Mouse (Mus musculus): ENCODE measurements around the gene Stum.

The Stum gene

DNA sequence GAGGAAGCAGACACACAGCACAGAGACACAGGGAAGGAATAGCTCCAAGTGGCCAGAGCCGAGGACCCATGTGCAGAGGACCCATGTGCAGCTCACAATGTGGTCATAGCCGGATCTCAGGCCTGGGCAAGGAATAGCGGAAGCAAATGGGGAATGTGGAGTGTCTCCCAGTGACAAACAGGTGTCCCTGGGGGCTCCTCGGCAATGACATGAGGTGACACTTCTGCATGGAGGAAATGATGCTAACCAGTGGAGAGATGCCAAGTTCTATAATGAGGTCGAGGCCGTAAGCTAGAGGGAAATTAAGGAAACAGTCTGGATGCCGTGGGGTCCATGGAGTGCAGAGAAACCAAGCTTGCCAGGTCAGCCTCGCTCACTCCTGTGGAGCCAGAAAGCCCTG, 54.4 kb downstream of the Stum start:
- no peak for DNase-seq (ENCODE audit: low read depth, low spot score)

GRCm38 (mm10) chr1:180428101-180428712, 55.1 kb downstream of the Stum start:
- DNase-seq (ENCODE audit: low read depth, low spot score) = no peak

- DNase-seq (ENCODE audit: low read depth, low spot score) = no peak
Observed at GRCm38 (mm10) chr1:180427685-180428084, 55.6 kb downstream of the Stum start.

DNA sequence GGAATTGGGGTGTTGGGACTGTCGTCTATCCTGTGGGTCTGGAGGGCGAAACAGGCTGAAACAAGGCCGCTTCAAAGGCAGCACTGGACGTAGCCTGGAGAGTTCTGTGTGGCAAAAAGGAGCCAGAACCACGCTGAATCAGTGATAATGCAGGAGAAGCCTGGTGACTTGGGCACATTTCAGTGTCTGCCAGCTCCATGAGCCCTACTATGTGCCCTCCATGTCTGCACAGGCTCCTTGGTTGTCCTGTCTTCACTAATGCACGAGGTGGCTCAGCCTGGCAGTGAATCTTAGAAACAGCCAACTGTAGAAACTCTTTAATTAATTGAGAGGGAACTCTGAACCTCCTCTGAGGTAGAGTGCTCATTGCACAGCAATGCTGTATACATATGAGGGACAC, 56.9 kb downstream of the Stum start:
- no peak for DNase-seq (ENCODE audit: low read depth, low spot score)

DNA sequence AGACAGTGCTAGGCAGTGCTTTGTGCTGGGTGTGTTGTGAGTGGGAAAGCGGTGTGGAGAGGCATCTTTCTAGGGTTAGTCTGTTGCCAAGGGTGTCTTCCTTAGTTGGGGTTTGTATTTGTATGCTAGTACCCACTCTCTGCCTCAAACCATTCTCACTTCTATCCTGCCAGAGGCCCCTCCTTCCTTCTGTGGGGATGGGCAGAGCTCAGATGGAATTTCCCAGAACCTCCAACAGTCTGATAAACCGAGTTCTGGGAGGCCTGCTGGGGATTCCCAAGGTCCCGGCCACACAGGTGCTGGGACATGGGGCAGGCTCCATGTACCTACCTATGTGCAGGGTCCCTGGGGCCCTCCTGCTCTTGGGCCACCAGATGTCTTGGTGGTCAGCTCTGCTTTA, 59.4 kb downstream of the Stum start:
- no peak for DNase-seq (ENCODE audit: low read depth, low spot score)

- DNase-seq (ENCODE audit: low read depth, low spot score) = no peak
Observed at GRCm38 (mm10) chr1:180423008-180423639, 60.2 kb downstream of the Stum start.

DNA sequence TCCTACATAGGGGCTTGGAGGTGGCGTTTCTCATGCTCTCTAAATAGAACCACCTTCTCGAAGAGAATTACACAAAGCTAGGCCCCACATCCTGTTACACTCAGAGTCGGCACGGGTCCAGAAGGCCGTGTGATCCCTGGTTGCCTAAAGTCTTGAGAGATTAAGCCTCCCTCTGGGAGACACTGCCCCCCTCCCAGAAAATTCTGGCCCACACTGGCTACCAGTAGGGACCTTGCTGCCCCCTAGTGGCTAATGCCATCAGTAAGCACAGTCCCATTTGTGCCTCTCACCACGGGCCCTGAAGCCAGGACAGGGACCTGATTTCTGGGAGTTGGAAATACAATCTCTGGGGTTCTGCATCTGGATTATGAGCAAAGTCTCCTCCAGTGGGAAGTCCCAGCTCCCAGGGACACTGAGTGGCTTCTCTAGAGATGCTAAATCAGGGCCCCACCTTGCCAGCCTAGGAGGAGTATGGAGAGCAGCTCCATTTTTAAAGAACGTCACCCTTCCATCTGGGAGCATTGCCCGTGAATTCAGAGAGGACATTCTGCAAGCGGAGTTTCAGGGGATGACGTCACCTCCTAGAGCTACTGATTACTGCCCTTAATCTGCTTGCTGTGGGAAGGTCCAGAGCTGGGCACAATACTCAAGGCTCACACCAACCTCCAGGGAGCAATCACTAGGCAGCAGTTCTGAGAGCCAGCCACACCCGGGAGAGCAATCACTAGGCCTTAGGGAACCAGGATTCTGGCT, 61.1 kb downstream of the Stum start:
- DNase-seq (ENCODE audit: low read depth, low spot score) = no peak

GRCm38 (mm10) chr1:180421165-180421909, 62.0 kb downstream of the Stum start:
- DNase-seq (ENCODE audit: low read depth, low spot score) = no peak

DNA sequence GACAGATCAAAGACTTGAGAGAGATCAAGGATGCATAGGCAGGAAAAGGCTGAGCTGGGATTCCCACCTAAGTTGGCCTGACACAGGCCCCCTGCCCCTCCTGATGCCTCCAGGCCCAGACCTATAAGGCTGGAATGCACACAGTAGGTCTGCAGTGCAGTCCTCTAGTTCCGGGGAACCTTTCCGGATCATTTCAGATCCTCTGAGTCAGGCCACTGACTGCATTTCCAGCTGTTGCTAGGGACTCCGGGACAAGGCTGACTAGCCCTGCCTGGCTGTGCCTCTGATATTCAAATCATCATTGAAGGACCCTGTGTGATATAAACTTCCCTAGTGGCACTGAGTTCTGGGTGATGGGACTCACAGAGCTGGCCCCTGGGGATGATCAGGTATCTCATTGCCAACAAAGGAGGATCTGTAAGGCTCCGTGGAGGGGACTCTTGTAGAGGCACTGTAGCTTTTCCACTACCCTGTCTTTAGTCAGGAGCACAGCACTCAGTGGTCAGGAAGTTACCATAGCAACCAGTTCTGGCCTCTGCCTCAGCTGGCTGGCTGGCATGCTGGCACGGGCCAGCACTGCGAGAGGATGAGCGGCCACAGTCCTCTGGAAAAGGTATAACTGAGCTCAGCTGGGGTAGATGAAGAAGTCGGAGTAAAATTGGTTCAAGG, 62.7 kb downstream of the Stum start:
- no peak for DNase-seq (ENCODE audit: low read depth, low spot score)

DNA sequence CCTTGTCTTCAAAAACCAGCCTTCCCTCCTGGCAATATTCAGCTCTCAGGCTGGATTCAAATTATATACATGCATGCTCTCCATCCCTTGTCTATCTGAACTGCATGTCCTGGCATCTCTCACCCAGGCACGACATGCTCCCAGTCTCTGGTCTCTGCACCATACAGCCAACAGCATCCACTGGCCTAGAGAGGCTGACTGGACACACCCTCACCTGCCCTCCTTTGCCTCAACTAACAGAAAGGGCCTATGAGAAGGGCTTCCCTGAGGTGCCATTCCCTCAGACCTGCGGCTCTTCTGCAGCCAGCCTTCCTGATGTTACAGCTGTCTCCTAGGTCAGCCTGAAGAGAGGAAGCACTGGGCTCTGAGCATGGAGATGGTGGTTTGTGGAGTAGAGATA, 64.2 kb downstream of the Stum start:
- no peak for DNase-seq (ENCODE audit: low read depth, low spot score)

GRCm38 (mm10) chr1:180417118-180417517, 66.2 kb downstream of the Stum start:
- DNase-seq (ENCODE audit: low read depth, low spot score) = no peak

DNA sequence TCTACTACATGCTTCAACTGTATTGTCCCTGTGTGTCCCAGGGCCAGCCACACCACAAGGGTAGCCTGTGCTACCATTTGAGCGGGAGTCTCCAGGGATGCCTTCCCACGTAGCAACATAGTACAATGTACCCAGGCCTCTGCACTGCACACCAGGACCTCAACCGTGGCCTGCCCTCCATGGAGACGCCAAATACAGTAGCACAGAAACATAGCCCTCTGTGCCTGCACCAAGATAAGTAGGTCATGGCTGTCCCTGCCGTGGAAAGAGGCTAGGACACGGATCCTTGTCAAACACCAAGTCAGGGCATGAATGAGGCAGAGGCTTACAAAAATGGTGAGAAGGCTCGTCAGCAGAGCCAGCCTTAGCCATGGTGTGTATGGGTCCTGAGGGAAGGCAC, 67.5 kb downstream of the Stum start:
- no peak for DNase-seq (ENCODE audit: low read depth, low spot score)

- DNase-seq (ENCODE audit: low read depth, low spot score) = no peak
Observed at GRCm38 (mm10) chr1:180415064-180415463, 68.2 kb downstream of the Stum start.

DNA sequence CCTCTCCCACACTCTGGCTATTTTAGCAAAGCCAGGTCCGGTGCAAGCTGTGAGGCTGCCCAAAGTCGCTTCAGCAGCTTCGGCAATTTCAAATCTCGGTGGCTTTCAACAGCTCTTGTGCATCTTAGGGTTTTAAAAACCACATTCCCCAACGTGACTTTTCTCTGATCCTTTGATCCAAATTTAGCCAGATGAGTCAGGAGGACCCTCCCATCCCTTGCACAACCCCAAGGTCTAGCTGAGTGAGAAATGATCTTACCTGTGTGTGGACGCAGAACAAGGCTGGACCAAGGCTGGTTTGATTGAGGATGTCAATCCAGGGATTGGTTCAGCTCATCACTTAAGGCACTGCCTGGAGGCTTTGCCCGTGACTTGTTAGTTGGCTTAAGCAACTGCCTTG, 73.0 kb downstream of the Stum start:
- no peak for DNase-seq (ENCODE audit: low read depth, low spot score)

DNA sequence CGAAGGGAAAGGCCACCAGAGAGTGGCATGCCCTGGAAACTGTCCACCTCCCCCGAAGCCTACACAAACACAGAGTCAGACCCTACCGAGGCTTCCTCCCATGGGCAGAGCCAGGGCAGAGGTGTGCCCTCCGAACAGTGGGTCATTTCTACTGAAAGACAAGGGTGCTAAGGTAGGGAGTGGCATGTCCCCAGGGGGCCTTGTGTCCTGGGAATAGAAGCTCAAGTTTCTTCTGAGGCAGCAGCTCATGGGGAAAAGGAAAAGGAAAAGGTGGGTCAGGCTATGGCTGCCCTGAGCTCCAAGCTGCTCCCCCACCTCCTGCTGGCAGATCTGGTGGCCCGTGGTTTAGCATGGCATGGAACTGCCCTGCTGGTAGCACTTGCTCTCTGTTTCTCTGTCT, 73.5 kb downstream of the Stum start:
- DNase-seq (ENCODE audit: low read depth, low spot score) = no peak

- DNase-seq (ENCODE audit: low read depth, low spot score) = no peak
Observed at GRCm38 (mm10) chr1:180408832-180409231, 74.5 kb downstream of the Stum start.

GRCm38 (mm10) chr1:180407727-180408719, 75.3 kb downstream of the Stum start:
- DNase-seq (ENCODE audit: low read depth, low spot score) = no peak

DNA sequence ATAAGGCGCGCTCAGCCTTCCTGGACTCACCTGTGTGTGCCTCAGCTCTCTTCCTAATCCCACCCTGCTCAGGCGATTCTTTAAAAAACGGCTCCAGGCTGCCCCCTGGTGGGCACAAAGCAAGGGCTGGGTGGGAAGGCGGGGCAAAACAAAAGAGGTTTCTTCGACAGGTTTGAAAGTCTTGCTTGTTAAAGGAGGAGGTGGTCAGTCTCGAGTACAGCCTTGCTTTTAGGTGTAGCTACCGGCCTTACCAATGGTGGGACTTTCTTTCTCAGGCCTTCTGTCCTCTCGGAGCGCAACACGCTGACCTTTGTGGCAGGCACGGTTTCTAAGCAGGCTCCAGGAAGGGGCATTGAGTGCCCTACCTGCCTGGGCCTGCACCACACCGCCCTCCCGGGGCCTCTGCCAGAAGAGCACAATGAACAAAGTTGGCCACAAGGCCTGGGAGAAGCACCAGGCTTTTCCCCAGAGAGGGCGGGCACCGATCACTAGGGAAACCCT, 76.1 kb downstream of the Stum start:
- DNase-seq (ENCODE audit: low read depth, low spot score) = peak; percentile 60

DNA sequence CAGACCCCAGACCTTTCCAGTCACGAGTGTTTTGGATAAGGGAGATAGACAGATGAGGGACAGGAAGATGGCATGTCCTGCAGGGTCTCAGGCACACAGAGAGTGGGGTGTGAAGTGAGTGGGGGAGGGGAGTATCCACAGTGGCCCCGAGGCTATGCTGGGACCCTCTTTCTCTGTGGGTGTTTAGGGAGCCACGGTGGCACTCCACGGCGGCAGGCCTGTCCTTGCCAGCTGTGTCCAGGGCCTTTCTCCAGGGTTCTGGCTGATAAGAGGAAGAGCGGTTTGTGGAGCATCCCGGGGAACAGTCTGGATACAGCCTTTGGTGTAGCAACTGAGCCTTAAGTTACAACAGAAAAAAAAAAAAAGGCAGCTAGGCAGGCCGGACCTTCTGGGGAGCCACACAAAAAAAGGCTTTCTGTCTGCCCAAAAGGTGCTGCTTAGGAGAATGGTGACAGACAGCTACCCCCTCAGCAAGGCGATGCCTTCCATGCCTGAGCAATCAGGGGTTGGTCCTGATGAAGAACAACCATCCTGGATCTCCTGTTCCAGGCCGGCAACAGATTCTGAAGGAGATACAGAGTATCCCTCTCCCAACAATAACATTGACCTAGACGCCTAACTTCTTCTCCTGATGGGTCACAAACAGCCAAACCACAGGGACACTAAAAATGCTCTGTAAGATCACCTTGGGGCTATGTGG, 76.8 kb downstream of the Stum start:
- no peak for DNase-seq (ENCODE audit: low read depth, low spot score)

Data from WW6 (cell line).